Mouse (Mus musculus): Measurements from ENCODE around the gene Tacr2.

- TF ChIP-seq CTCF (IDR thresholded peaks at IDR 0.05; ENCODE audit: borderline replicate concordance, control insufficient read depth, extremely low read depth, insufficient read depth, low read length, poor library complexity) = no peak
- TF ChIP-seq POLR2A (IDR thresholded peaks at IDR 0.05; ENCODE audit: control insufficient read depth, extremely low read depth, insufficient read depth, low read length, poor library complexity) = no peak
These were observed 8.2 kb upstream of the Tacr2 start for GRCm38 (mm10) chr10:62244067-62244466.

Measured in thymus, adult 2 months (tissue).